Mouse (Mus musculus) MEL (cell line): ENCODE results near the gene Gnaq. TPM values are rescaled to one million over a fixed set of nuclear protein-coding genes. Genes with fewer than 3 reads are reported as not detected.

Experiments
- DNase-seq: peaks from one replicate; pipeline ENCODE4 v3.0.0; 2011; ENCODE audit warnings: low read depth, low spot score
- H3K27ac ChIP-seq: 2 replicates; pipeline ENCODE4 v1.5.1; 2012; ENCODE audit warnings: low read depth, mild to moderate bottlenecking, control low read depth, low read length, moderate library complexity; ENCODE audit not compliant: control insufficient read depth
- H3K27me3 ChIP-seq, 2 experiments: fragments of 150-350 bp in 1 of 2; sonication (generic) in 1 of 2; 2 replicates each; pipeline ENCODE4 v1.6.1; 2012; ENCODE audit warnings: low read length in 2 of 2, mild to moderate bottlenecking in 2 of 2, improper control_type of control experiment in 1 of 2, moderate library complexity in 1 of 2; ENCODE audit not compliant: insufficient read depth in 2 of 2, control insufficient read depth in 1 of 2
- H3K36me3 ChIP-seq, 2 experiments: 2 replicates each; pipeline ENCODE4 v1.6.1; 2012 to 2014; ENCODE audit warnings: low read length in 2 of 2, improper control_type of control experiment in 1 of 2, inconsistent platforms in 1 of 2, mild to moderate bottlenecking in 1 of 2; ENCODE audit not compliant: insufficient read depth in 2 of 2, control insufficient read depth in 1 of 2
- H3K4me1 ChIP-seq, 2 experiments: fragments of 150-350 bp in 1 of 2; sonication (generic) in 1 of 2; 2 replicates each; pipeline ENCODE4 v1.6.1; 2012; ENCODE audit warnings: low read length in 2 of 2, improper control_type of control experiment in 1 of 2, mild to moderate bottlenecking in 1 of 2; ENCODE audit not compliant: insufficient read depth in 2 of 2, control insufficient read depth in 1 of 2
- H3K4me3 ChIP-seq, 2 experiments: fragments of 150-350 bp in 1 of 2; sonication (generic) in 1 of 2; 2 replicates each; pipeline ENCODE4 v1.5.1; 2012; ENCODE audit warnings: low read depth in 2 of 2, low read length in 2 of 2, mild to moderate bottlenecking in 2 of 2, moderate library complexity in 2 of 2, control low read depth in 1 of 2, improper control_type of control experiment in 1 of 2; ENCODE audit not compliant: control insufficient read depth in 1 of 2, insufficient read depth in 1 of 2
- H3K79me2 ChIP-seq: 2 replicates; pipeline ENCODE4 v1.6.1; 2012; ENCODE audit warnings: mild to moderate bottlenecking, low read length, moderate library complexity; ENCODE audit not compliant: control insufficient read depth, poor library complexity, insufficient read depth
- H3K9ac ChIP-seq: 2 replicates; pipeline ENCODE4 v1.6.1; 2012; ENCODE audit warnings: low read depth, mild to moderate bottlenecking, control low read depth, low read length, moderate library complexity; ENCODE audit not compliant: control insufficient read depth, poor library complexity, severe bottlenecking
- H3K9me3 ChIP-seq: fragments of 150-350 bp; sonication (generic); replicated peaks from 2 replicates; pipeline ENCODE4 v1.6.1; 2012; ENCODE audit warnings: mild to moderate bottlenecking, low read length, improper control_type of control experiment, moderate library complexity; ENCODE audit not compliant: insufficient read depth
- CTCF ChIP-seq, 3 experiments: IDR thresholded peaks in 2 of 3; conservative IDR thresholded peaks in 1 of 3; 2 replicates each; pipeline ENCODE4 v1.5.1; 2011 to 2012; ENCODE audit warnings: low read length in 3 of 3, low read depth in 2 of 3, mild to moderate bottlenecking in 2 of 3, improper control_type of control experiment in 1 of 3, inconsistent platforms in 1 of 3, mixed read lengths in 1 of 3, moderate library complexity in 1 of 3; ENCODE audit not compliant: control insufficient read depth in 1 of 3, insufficient read depth in 1 of 3, poor library complexity in 1 of 3, severe bottlenecking in 1 of 3
- E2F4 ChIP-seq: IDR thresholded peaks from 2 replicates; pipeline ENCODE4 v1.6.1; 2011; ENCODE audit warnings: low read depth, low read length, improper control_type of control experiment, borderline replicate concordance
- ETS1 ChIP-seq: IDR thresholded peaks from 2 replicates; pipeline ENCODE4 v1.6.1; 2012; ENCODE audit warnings: low read depth, mild to moderate bottlenecking, inconsistent platforms, low read length, improper control_type of control experiment, moderate library complexity
- KAT2A ChIP-seq: conservative IDR thresholded peaks from 2 replicates; pipeline ENCODE4 v1.6.1; 2012; ENCODE audit warnings: low read depth, low read length, improper control_type of control experiment, inconsistent platforms
- MAFK ChIP-seq: IDR thresholded peaks from 2 replicates; pipeline ENCODE4 v1.6.1; 2011; ENCODE audit warnings: low read depth, mild to moderate bottlenecking, low read length, improper control_type of control experiment, borderline replicate concordance
- MAZ ChIP-seq: IDR thresholded peaks from 2 replicates; pipeline ENCODE4 v1.6.1; 2012; ENCODE audit warnings: low read depth, mild to moderate bottlenecking, inconsistent platforms, low read length, improper control_type of control experiment
- POLR2A ChIP-seq, 2 experiments: IDR thresholded peaks; 2 replicates each; pipeline ENCODE4 v1.6.1; 2011 to 2012; ENCODE audit warnings: low read length in 2 of 2, mild to moderate bottlenecking in 2 of 2, control low read depth in 1 of 2, improper control_type of control experiment in 1 of 2, low read depth in 1 of 2, moderate library complexity in 1 of 2; ENCODE audit not compliant: control insufficient read depth in 1 of 2, insufficient read depth in 1 of 2, poor library complexity in 1 of 2
- RCOR1 ChIP-seq: IDR thresholded peaks from 2 replicates; pipeline ENCODE4 v1.6.1; 2012; ENCODE audit warnings: low read depth, mild to moderate bottlenecking, inconsistent platforms, low read length, improper control_type of control experiment
- SIN3A ChIP-seq: IDR thresholded peaks from 2 replicates; pipeline ENCODE4 v1.6.1; 2012; ENCODE audit warnings: low read length, improper control_type of control experiment, inconsistent platforms
- TBP ChIP-seq: IDR thresholded peaks from 2 replicates; pipeline ENCODE4 v1.8.0; 2011; ENCODE audit warnings: low read depth, low read length, improper control_type of control experiment
- TCF12 ChIP-seq: IDR thresholded peaks from 2 replicates; pipeline ENCODE4 v1.6.1; 2014; ENCODE audit warnings: low read depth, mild to moderate bottlenecking, inconsistent platforms, low read length, improper control_type of control experiment, moderate library complexity
- USF1 ChIP-seq: IDR thresholded peaks from 2 replicates; pipeline ENCODE4 v1.6.1; 2014; ENCODE audit warnings: low read depth, mild to moderate bottlenecking, inconsistent platforms, low read length, improper control_type of control experiment, moderate library complexity
- ZMIZ1 ChIP-seq: IDR thresholded peaks from 2 replicates; pipeline ENCODE4 v1.6.1; 2012; ENCODE audit warnings: low read depth, mild to moderate bottlenecking, inconsistent platforms, low read length, improper control_type of control experiment, moderate library complexity
- polyA plus RNA-seq, 2 experiments: library from polyadenylated mRNA; stranded (reverse) in 1 of 2; unstranded in 1 of 2; fragments of >175 nt in 1 of 2; fragments of >200 nt in 1 of 2; gene quantifications; 2 replicates each; pipeline versions ENCODE4 v1.2.1 to v1.2.4; 2012; ENCODE audit warnings: low replicate concordance in 2 of 2, low read depth in 1 of 2; ENCODE audit not compliant: insufficient read length in 2 of 2, insufficient read depth in 1 of 2, missing spikeins in 1 of 2
- total RNA-seq: library from RNA; depleted of rRNA; stranded (reverse); fragments of 300-350 nt; gene quantifications from 2 replicates; pipeline ENCODE4 v1.2.3, GENCODE M21; 2012

Gene Gnaq
- total and polyA plus RNA-seq, 3 experiments, result not detected

DNA sequence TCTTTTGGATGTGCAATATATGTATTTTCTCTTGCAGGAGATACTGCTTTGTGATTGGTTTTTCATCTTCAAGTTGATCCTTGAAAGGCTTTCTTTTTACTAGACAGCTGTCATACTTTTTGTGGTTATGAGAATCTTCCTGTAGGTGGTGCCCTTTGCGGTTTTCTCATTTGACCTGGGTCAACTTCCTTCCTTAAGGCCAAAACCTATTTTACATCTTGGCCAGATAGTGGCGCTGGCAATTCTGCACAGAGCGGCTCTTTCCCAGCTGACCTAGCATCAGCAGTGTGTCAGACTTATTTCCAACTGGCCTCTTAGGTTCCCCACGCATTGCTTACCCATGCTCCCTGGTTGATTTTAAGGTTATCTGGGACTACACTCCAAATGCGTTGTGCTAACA, 3.9 kb upstream of the Gnaq start:
- Histone ChIP-seq H3K27me3 (no peaks in the 10 kb centered on the region), H3K4me1 (no peaks in the 10 kb centered on the region), H3K9ac (no peak overlapping the region), H3K27ac (no peak overlapping the region), H3K36me3 (no peaks in the 10 kb centered on the region), H3K9me3 (no peaks in the 10 kb centered on the region), H3K4me3 (no peak overlapping the region), H3K79me2 (no peaks in the 10 kb centered on the region)
- DNase-seq, result no peak
- TF ChIP-seq MAFK, result no peak
- TF ChIP-seq CTCF (IDR thresholded peaks at IDR 0.05 in 2 of 3, conservative IDR thresholded peaks at IDR 0.05 in 1 of 3; ENCODE audit: control insufficient read depth in 1 of 3, insufficient read depth in 1 of 3, low read depth in 2 of 3, low read length in 3 of 3, poor library complexity in 1 of 3, severe bottlenecking in 1 of 3), result peak in 1 of 3 experiments; percentile 0; a peak in 1 of 6 replicates

DNA sequence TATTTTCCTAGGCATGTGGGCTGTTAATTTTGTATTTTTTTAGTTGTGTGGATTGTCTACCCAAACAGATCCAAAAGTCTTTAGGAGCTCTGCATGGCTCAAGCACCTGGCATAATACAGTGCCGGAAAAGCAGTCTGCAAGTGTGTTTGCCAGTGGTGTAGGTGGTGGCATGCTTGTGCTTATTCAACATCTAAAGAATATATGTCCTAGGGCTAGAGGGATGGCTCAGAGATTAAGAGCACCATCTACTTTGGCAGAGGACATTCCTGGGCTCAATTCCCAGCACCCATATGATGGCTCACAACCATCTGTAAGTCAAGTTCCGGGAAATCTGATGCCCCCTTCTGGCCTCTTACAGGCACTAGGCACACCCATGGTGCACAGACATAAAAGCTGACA, 3.5 kb upstream of the Gnaq start:
- H3K9me3 ChIP-seq, result no peaks in the 10 kb centered on the region
- H3K9ac ChIP-seq, result no peak overlapping the region
- H3K4me1 ChIP-seq, result no peaks in the 10 kb centered on the region
- no peaks in the 10 kb centered on the region for H3K36me3 ChIP-seq
- TF ChIP-seq MAFK (no peak), TCF12 (no peak), POLR2A (IDR thresholded peaks at IDR 0.05; ENCODE audit: control insufficient read depth in 1 of 2, insufficient read depth in 1 of 2, low read depth in 1 of 2, low read length in 2 of 2, poor library complexity in 1 of 2) (no peak), RCOR1 (no peak), ETS1 (no peak), KAT2A (no peak)
- no peak for DNase-seq
- no peaks in the 10 kb centered on the region for H3K79me2 ChIP-seq
- no peak overlapping the region for H3K27ac ChIP-seq
- H3K4me3 ChIP-seq, result no peak overlapping the region
- no peaks in the 10 kb centered on the region for H3K27me3 ChIP-seq

DNA sequence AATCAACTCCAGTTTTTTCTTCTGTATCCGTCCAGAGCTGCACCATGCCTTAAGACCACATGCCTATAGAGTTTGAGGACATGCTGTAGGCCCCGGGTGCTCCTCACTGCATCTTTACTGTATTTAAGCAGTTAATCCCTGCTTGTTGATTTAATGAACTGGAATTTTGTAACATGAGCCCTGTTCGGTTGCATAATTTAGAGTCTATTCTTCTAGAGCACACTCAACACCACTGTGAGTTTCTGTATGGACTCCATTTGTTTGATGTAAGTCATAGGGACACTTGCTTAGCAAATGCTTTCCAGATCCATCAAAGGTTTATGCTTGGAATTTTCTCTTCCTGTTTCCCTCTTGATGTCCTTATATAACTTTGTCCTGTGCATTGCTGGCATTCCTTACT, 2.2 kb upstream of the Gnaq start:
- no peak overlapping the region for H3K4me3 ChIP-seq
- H3K9me3 ChIP-seq, result no peaks in the 10 kb centered on the region
- H3K27me3 ChIP-seq, result no peaks in the 10 kb centered on the region
- DNase-seq, result no peak
- H3K79me2 ChIP-seq, result no peaks in the 10 kb centered on the region
- no peak overlapping the region for H3K27ac ChIP-seq
- TF ChIP-seq E2F4 (no peak), USF1 (no peak), TCF12 (no peak), TBP (no peak), ZMIZ1 (no peak), MAZ (no peak), SIN3A (no peak)
- TF ChIP-seq, all 39 proteins: peak for 0
- Histone ChIP-seq H3K36me3 (no peaks in the 10 kb centered on the region), H3K4me1 (no peaks in the 10 kb centered on the region), H3K9ac (no peak overlapping the region)
